Mouse (Mus musculus): ENCODE results near the gene Tmem140. TPM values are rescaled to one million over a fixed set of nuclear protein-coding genes. Genes with fewer than 3 reads are reported as not detected.

Gene Tmem140
- polyA plus RNA-seq, 1 experiment = not detected

DNA sequence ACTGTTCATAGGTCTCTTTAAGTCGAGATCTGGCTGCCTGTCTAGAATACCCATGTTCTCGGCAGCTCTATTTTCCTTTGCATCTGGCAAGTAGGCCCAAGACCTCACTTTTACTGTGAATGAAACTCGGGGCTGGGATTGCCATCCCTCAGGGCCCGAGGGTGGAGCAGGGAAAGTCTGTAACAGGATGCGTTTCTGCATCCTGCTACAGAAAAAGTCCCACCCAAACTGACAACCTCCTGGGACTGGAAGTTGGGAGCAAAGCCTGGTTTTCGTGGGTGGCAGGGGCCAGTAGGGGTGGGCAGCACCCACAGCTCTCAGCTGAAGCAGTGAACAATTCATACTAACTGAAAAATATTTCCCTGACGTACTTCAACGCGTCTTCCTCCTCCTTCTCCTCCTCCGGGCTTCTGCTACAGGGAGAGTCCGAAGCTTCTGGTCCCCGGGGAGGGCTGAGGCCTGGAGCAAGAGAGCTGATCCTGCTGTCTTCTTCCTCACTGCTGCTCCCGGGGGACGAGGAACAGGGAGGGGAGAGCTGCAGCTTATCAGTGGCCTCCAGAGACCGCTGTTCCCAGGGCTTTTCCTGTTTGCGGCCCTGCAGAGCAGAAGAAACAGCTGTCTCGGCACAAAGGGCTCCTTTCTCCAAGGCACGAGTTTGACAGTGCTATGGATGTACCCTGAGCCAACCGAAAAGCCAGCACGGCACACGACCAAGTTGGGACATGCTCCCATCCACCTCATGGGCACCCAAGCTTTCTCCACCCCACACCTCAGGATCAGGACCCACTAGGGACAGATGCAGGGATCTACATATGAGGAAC is 11.4 kb downstream of the Tmem140 start:
- TF ChIP-seq CTCF (IDR thresholded peaks at IDR 0.05; ENCODE audit: insufficient read depth, low read depth, low read length) (no peak), POLR2A (IDR thresholded peaks at IDR 0.05; ENCODE audit: insufficient read depth, low read depth, low read length) (no peak)
- WGBS = 63% methylated on average over 21 of the region's 21 CpGs
- H3K4me1 ChIP-seq (ENCODE audit: control insufficient read depth, insufficient read depth, low read length) = peaks cover 7% of the 10 kb centered on the region
- H3K27ac ChIP-seq (ENCODE audit: insufficient read depth, low read depth, low read length) = no peak overlapping the region; the same call in 1 of the 2 replicates
- H3K4me3 ChIP-seq (ENCODE audit: insufficient read depth, low read depth, low read length) = no peak overlapping the region

DNA sequence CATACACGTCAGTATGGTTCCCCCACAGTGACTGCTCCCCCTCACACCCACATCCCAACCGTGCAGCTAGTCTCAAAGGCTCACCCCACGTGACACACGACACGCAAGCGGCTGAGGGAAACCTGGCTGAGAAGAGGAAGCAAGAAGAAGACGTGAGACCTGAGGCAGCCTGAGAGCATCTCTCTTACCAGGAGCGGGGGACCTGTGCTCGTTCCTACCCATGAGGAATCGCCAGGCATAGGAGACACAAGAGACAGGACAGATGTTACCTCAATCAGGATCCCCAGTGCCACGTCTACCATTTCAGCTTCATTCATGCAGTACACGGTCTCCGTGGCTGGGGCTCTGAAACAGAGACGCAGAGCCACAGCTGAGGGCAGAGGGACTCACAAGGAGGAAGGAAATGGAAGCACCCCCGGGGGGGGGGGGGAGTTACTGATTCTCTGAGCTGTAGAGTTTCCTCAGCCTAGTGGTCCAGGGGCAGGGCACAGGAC is 12.4 kb downstream of the Tmem140 start:
- Histone ChIP-seq H3K4me1 (ENCODE audit: control insufficient read depth, insufficient read depth, low read length) (peaks cover 7% of the 10 kb centered on the region), H3K27ac (ENCODE audit: insufficient read depth, low read depth, low read length) (no peak overlapping the region; the same call in 1 of the 2 replicates), H3K4me3 (ENCODE audit: insufficient read depth, low read depth, low read length) (no peak overlapping the region)
- TF ChIP-seq CTCF (IDR thresholded peaks at IDR 0.05; ENCODE audit: insufficient read depth, low read depth, low read length) = no peak
- 0 out of 2 replicates have a peak, but pooled peaks have one; percentile 22 for TF ChIP-seq POLR2A (IDR thresholded peaks at IDR 0.05; ENCODE audit: insufficient read depth, low read depth, low read length)
- 88% methylated on average over 15 of the region's 15 CpGs for WGBS

DNA sequence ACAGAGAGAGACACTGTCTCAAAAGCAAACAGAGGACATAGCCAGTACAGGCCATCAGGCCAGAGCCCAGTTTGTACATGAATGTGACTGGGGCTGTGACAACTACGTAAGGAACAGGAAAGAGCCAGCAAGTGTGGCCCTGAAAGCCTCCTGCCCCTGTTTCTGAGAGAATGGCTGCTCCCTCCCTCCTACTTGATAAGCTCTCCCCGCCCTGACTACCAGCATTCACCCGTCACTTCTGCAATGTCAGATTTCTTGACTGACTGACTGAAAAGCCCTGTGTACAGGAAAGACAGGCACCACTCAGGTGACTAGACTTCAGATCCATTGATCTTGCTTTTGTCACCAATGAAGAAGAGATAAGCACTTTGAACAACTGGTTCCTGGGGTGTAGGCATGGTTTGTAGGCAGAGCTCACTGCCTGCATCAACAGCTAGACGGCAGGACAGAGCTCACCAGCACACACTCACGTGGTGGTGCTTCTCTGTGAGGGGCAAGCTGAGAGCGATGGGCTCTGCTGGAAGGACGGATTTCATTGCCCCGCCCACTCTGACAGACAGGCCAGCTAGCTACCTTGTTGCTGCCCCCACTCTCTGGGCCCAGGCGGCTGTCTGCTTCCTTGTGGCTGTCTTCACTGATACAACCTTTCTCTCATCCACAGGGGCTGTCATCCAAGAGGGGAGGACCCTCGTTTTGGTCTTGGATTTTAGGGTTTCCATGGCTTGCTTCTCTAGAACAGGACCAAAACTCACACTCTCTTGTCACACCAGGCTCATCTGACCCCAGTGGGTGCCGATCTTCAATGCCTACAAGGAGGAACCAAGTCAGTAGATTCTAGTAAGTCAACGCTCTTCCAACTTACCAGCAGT is 13.3 kb downstream of the Tmem140 start:
- no peak overlapping the region for H3K4me3 ChIP-seq (ENCODE audit: insufficient read depth, low read depth, low read length)
- no peak for TF ChIP-seq POLR2A (IDR thresholded peaks at IDR 0.05; ENCODE audit: insufficient read depth, low read depth, low read length)
- peaks cover 7% of the 10 kb centered on the region for H3K4me1 ChIP-seq (ENCODE audit: control insufficient read depth, insufficient read depth, low read length)
- WGBS = 79% methylated on average over 12 of the region's 12 CpGs
- H3K27ac ChIP-seq (ENCODE audit: insufficient read depth, low read depth, low read length) = no peak overlapping the region

- Histone ChIP-seq H3K4me3 (ENCODE audit: insufficient read depth, low read depth, low read length) (no peak overlapping the region), H3K4me1 (ENCODE audit: control insufficient read depth, insufficient read depth, low read length) (peaks cover 7% of the 10 kb centered on the region), H3K27ac (ENCODE audit: insufficient read depth, low read depth, low read length) (no peak overlapping the region)
- WGBS = 54% methylated on average over 2 of the region's 2 CpGs
- no peak for TF ChIP-seq POLR2A (IDR thresholded peaks at IDR 0.05; ENCODE audit: insufficient read depth, low read depth, low read length)
- no peak for TF ChIP-seq CTCF (IDR thresholded peaks at IDR 0.05; ENCODE audit: insufficient read depth, low read depth, low read length)
These were observed 13.8 kb downstream of the Tmem140 start for GRCm38 (mm10) chr6:34876835-34877156.

- peak within 1 kb of the TSS; percentile 61 for H3K4me3 ChIP-seq (ENCODE audit: insufficient read depth, low read depth, low read length)
- H3K4me1 ChIP-seq (ENCODE audit: control insufficient read depth, insufficient read depth, low read length) = peaks cover 7% of the 10 kb centered on the region
- whole genome bisulfite sequencing = under 1% methylated on average over 56 of the region's 56 CpGs
- H3K27ac ChIP-seq (ENCODE audit: insufficient read depth, low read depth, low read length) = peak within 1 kb of the TSS; percentile 54
- TF ChIP-seq CTCF (IDR thresholded peaks at IDR 0.05; ENCODE audit: insufficient read depth, low read depth, low read length) (peak; percentile 79), POLR2A (IDR thresholded peaks at IDR 0.05; ENCODE audit: insufficient read depth, low read depth, low read length) (peak; percentile 92)
These were observed 14.8 kb downstream of the Tmem140 start, which contains the start of gene Cyren for GRCm38 (mm10) chr6:34877509-34878321. TSS of gene Cyren (minus strand) at chr6:34878060.

- TF ChIP-seq CTCF (IDR thresholded peaks at IDR 0.05; ENCODE audit: insufficient read depth, low read depth, low read length) (no peak), POLR2A (IDR thresholded peaks at IDR 0.05; ENCODE audit: insufficient read depth, low read depth, low read length) (no peak)
- Histone ChIP-seq H3K4me1 (ENCODE audit: control insufficient read depth, insufficient read depth, low read length) (peaks cover 4% of the 10 kb centered on the region), H3K4me3 (ENCODE audit: insufficient read depth, low read depth, low read length) (no peak overlapping the region), H3K27ac (ENCODE audit: insufficient read depth, low read depth, low read length) (no peak overlapping the region)
- 95% methylated on average over 16 of the region's 16 CpGs for WGBS
These were observed 16.3 kb downstream of the Tmem140 start for GRCm38 (mm10) chr6:34879101-34879740.

- Histone ChIP-seq H3K4me1 (ENCODE audit: control insufficient read depth, insufficient read depth, low read length) (peaks cover 4% of the 10 kb centered on the region), H3K4me3 (ENCODE audit: insufficient read depth, low read depth, low read length) (no peak overlapping the region), H3K27ac (ENCODE audit: insufficient read depth, low read depth, low read length) (no peak overlapping the region)
- TF ChIP-seq CTCF (IDR thresholded peaks at IDR 0.05; ENCODE audit: insufficient read depth, low read depth, low read length) (peak; percentile 30; the same call in 1 of the 2 replicates), POLR2A (IDR thresholded peaks at IDR 0.05; ENCODE audit: insufficient read depth, low read depth, low read length) (no peak)
- 52% methylated on average over 6 of the region's 6 CpGs for WGBS
These were observed 17.0 kb downstream of the Tmem140 start for GRCm38 (mm10) chr6:34879911-34880475.

DNA sequence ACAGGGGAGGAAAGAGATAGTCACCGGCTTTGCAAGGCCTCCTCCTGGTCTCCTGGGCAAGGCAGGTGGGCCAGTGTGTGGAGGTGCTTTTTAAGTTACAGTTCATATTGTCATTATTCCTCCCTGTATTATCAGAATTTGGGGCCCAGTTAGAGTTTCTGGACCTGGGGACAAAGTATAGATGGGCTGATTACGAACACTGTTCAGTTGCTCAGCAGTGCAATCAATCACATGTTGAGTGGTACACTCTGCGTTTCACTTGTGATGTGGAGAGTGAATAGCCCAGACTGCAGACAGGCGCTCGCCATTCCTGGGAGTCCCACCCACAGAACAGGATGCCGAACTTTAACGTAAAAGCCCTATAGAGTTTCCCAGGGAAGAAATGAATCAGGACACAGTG is 21.8 kb downstream of the Tmem140 start:
- no peak for TF ChIP-seq CTCF (IDR thresholded peaks at IDR 0.05; ENCODE audit: insufficient read depth, low read depth, low read length)
- TF ChIP-seq POLR2A (IDR thresholded peaks at IDR 0.05; ENCODE audit: insufficient read depth, low read depth, low read length) = no peak
- 95% methylated on average over 7 of the region's 7 CpGs for WGBS
- Histone ChIP-seq H3K27ac (ENCODE audit: insufficient read depth, low read depth, low read length) (no peak overlapping the region), H3K4me3 (ENCODE audit: insufficient read depth, low read depth, low read length) (no peak overlapping the region), H3K4me1 (ENCODE audit: control insufficient read depth, insufficient read depth, low read length) (no peaks in the 10 kb centered on the region)
